Mouse (Mus musculus): ENCODE data around the gene Phlpp2.

DNA sequence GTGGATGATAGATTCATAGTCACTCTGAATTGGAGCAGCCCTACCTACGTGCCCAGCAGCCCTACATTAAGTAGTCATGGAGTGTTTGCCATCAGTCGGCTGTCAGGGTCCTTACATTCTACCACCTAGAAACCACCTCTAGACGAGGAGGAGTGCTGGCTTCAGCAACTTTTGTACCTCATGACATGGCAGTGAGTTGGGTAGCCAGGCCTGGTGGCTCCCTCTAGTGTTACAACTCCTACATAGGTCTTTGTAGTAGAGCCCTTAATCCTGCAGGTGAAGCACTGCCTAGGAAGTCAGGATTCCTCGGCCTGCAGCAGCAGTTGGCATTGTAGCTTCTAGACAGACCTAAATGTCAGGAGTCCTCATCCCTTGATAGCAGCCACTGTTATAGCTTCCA is 48.9 kb downstream of the Phlpp2 start:
- no peak for TF ChIP-seq GATA1 (IDR thresholded peaks at IDR 0.05; ENCODE audit: borderline replicate concordance, low read length)
- TF ChIP-seq FLI1 (IDR thresholded peaks at IDR 0.05; ENCODE audit: low read length) = no peak
